Mouse (Mus musculus) liver, embryonic 14.5 days (tissue): ENCODE measurements around the gene Crot. TPM values are rescaled to one million over a fixed set of nuclear protein-coding genes. Genes with fewer than 3 reads are reported as not detected.

Source experiments
- ATAC-seq: fragments of 200-750 bp; cut with Nextera tagmentation; 2 replicates; pipeline ENCODE4 v1.8.0; 2017; ENCODE audit warnings: moderate number of reproducible peaks, mild to moderate bottlenecking, moderate library complexity; ENCODE audit not compliant: insufficient read depth
- DNase-seq, 3 experiments: peaks; one replicate each; pipeline ENCODE4 v3.0.0-alpha.2; 2012 to 2013; ENCODE audit warnings: low read depth in 3 of 3, low spot score in 3 of 3
- H3K27ac ChIP-seq: fragments of 300-500 bp; sonication (generic); 2 replicates; pipeline ENCODE4 v1.5.1; 2014; ENCODE audit warnings: moderate library complexity, mild to moderate bottlenecking, control low read depth, inconsistent platforms
- H3K27me3 ChIP-seq: fragments of 300-500 bp; sonication (generic); 2 replicates; pipeline ENCODE4 v1.6.1; 2014; ENCODE audit warnings: mild to moderate bottlenecking, low read length, moderate library complexity; ENCODE audit not compliant: control insufficient read depth, insufficient read depth
- H3K36me3 ChIP-seq: fragments of 300-500 bp; sonication (generic); replicated peaks from 2 replicates; pipeline ENCODE4 v1.6.1; 2014; ENCODE audit warnings: low read depth; ENCODE audit not compliant: control insufficient read depth, insufficient read depth
- H3K4me1 ChIP-seq, 2 experiments: fragments of 200-500 bp in 1 of 2; fragments of 300-500 bp in 1 of 2; sonication (generic) in 1 of 2; replicated peaks; 2 replicates each; pipeline ENCODE4 v1.6.1; 2012 to 2014; ENCODE audit warnings: antibody characterized with exemption in 1 of 2, inconsistent platforms in 1 of 2, low read length in 1 of 2; ENCODE audit not compliant: control insufficient read depth in 2 of 2, insufficient read depth in 2 of 2
- H3K4me2 ChIP-seq: fragments of 300-500 bp; sonication (generic); 2 replicates; pipeline ENCODE4 v1.6.1; 2014; ENCODE audit warnings: low read depth, mild to moderate bottlenecking, control low read depth, moderate library complexity
- H3K4me3 ChIP-seq, 2 experiments: fragments of 200-500 bp in 1 of 2; fragments of 300-500 bp in 1 of 2; sonication (generic) in 1 of 2; 2 replicates each; pipeline ENCODE4 v1.5.1; 2012 to 2014; ENCODE audit warnings: low read depth in 2 of 2, low read length in 2 of 2, mild to moderate bottlenecking in 2 of 2, control low read depth in 1 of 2, inconsistent platforms in 1 of 2, moderate library complexity in 1 of 2; ENCODE audit not compliant: insufficient read depth in 1 of 2
- H3K9ac ChIP-seq: fragments of 300-500 bp; sonication (generic); replicated peaks from 2 replicates; pipeline ENCODE4 v1.6.1; 2014; ENCODE audit warnings: mild to moderate bottlenecking, control low read depth, moderate library complexity
- H3K9me3 ChIP-seq: fragments of 300-500 bp; sonication (generic); 2 replicates; pipeline ENCODE4 v1.6.1; 2016; ENCODE audit warnings: low read length, mixed read lengths; ENCODE audit not compliant: control insufficient read depth
- CTCF ChIP-seq: IDR thresholded peaks from 2 replicates; pipeline ENCODE4 v1.5.1; 2016; ENCODE audit warnings: antibody characterized with exemption, low read depth, control low read depth
- EP300 ChIP-seq: IDR thresholded peaks from 2 replicates; pipeline ENCODE4 v1.6.1; 2016; ENCODE audit warnings: antibody characterized with exemption, low read depth
- WGBS: fragments of 180-500 bp; shearing (Covaris S2); extraction: QIAGEN DNeasy Blood & Tissue Kit; methylation state at CpG from one replicate; pipeline ENCODE4 v1.1.7; 2014; ENCODE audit not compliant: insufficient replicate concordance; 5-methylcytosine and 5-hydroxymethylcytosine counted together
- polyA plus RNA-seq, 2 experiments: library from polyadenylated mRNA; depleted of rRNA in 1 of 2; stranded (reverse) in 1 of 2; unstranded in 1 of 2; fragments of >200 nt; fragmentation: Nextera tagmentation in 1 of 2; extraction: Ambion mirVana in 1 of 2; gene quantifications; 2 replicates each; pipeline versions ENCODE4 v1.2.1 to v1.2.3; 2012 to 2014

Crot gene
- polyA plus RNA-seq (2012; rRNA removed) (11.1 and 19.7 TPM in 2 replicates), polyA plus RNA-seq (2014; fragmentation: Nextera tagmentation; extraction: Ambion mirVana) (49.9 and 51.6 TPM in 2 replicates)

GRCm38 (mm10) chr5:8996686-8997512, at the start of gene Crot:
Gene Crot, minus strand, starts transcription at chr5:8997324.
- peak; percentile 60 for TF ChIP-seq CTCF
- no peak for TF ChIP-seq EP300
- Histone ChIP-seq H3K4me3 (peak within 1 kb of the TSS; percentile 77 to 92), H3K36me3 (peaks cover 4% of the 10 kb centered on the region), H3K27ac (peak within 1 kb of the TSS; percentile 65), H3K9ac (peak within 1 kb of the TSS; percentile 65), H3K4me2 (peak within 1 kb of the TSS; percentile 85), H3K9me3 (no peaks in the 10 kb centered on the region), H3K4me1 (peaks cover 0 to 11% of the 10 kb centered on the region in 2 experiments; a peak in 3 of 4 replicates), H3K27me3 (no peaks in the 10 kb centered on the region)
- WGBS: 0% methylated on average over 55 of the region's 57 CpGs
- ATAC-seq: peak; percentile 98
- DNase-seq: peak; percentile 68 to 80 (median 75)

- no peaks in the 10 kb centered on the region for H3K36me3 ChIP-seq
- no peaks in the 10 kb centered on the region for H3K9me3 ChIP-seq
- H3K9ac ChIP-seq: no peak overlapping the region
- 69% methylated on average over 8 of the region's 8 CpGs for WGBS
- H3K4me2 ChIP-seq: no peak overlapping the region
- ATAC-seq: peak; percentile 74; the same call in 1 of the 2 replicates
- peaks cover 0 to 7% of the 10 kb centered on the region in 2 experiments; a peak in 2 of 4 replicates for H3K4me1 ChIP-seq
- H3K27me3 ChIP-seq: no peaks in the 10 kb centered on the region
- no peak overlapping the region for H3K4me3 ChIP-seq
- TF ChIP-seq EP300: no peak
- TF ChIP-seq CTCF: no peak
- H3K27ac ChIP-seq: peak overlapping the region; percentile 34; the same call in 1 of the 2 replicates
- peak in 1 of 3 experiments; percentile 13 for DNase-seq
Observed at GRCm38 (mm10) chr5:9045904-9046303, 48.8 kb upstream of the Crot start.

- Histone ChIP-seq H3K27me3 (no peaks in the 10 kb centered on the region), H3K9me3 (no peaks in the 10 kb centered on the region), H3K4me2 (no peak overlapping the region), H3K9ac (no peak overlapping the region), H3K36me3 (no peaks in the 10 kb centered on the region), H3K27ac (no peak overlapping the region), H3K4me3 (no peak overlapping the region), H3K4me1 (peaks cover 0 to 9% of the 10 kb centered on the region in 2 experiments; a peak in 2 of 4 replicates)
- TF ChIP-seq CTCF: no peak
- no peak for ATAC-seq
- DNase-seq: no peak
- WGBS: 38% methylated on average over 2 of the region's 2 CpGs
Observed at GRCm38 (mm10) chr5:9044821-9045220, 47.7 kb upstream of the Crot start.

GRCm38 (mm10) chr5:9043582-9044267, 46.6 kb upstream of the Crot start:
- no peak overlapping the region for H3K27ac ChIP-seq
- ATAC-seq (no peak), DNase-seq (no peak)
- H3K4me1 ChIP-seq: peaks cover 0 to 15% of the 10 kb centered on the region in 2 experiments; a peak in 2 of 4 replicates
- H3K27me3 ChIP-seq: no peaks in the 10 kb centered on the region
- no peak overlapping the region for H3K9ac ChIP-seq
- no peak overlapping the region for H3K4me2 ChIP-seq
- TF ChIP-seq CTCF: no peak
- TF ChIP-seq EP300: no peak
- no peak overlapping the region for H3K4me3 ChIP-seq
- 71% methylated on average over 8 of the region's 8 CpGs for WGBS
- no peaks in the 10 kb centered on the region for H3K36me3 ChIP-seq
- H3K9me3 ChIP-seq: no peaks in the 10 kb centered on the region
